Mouse (Mus musculus): ENCODE measurements around the gene Mrpl12. TPM values are rescaled to one million over a fixed set of nuclear protein-coding genes. Genes with fewer than 3 reads are reported as not detected.

The Mrpl12 gene
- polyA plus RNA-seq, 1 experiment from 2014 or later = 211 TPM

DNA sequence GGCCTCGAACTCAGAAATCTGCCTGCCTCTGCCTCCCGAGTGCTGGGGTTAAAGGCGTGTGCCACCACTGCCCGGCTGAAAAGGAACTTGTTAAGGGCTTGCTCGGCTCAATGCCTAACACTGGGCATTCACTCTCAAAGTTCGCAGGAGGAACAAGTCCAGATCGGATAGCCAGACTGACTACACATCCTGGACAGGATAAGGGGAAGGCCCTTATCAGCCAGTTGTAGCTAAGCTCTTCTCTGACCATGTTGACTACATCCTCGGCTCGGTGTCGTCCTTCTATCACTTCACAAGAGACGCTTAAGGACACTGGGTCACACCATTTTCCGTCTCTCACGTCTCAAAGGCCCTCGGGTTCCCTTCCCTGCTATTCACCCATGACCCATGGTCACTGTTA lies 27.0 kb upstream of the Mrpl12 start:
- 38% methylated on average over 14 of the region's 14 CpGs for WGBS
- H3K4me3 ChIP-seq = peak overlapping the region; percentile 79
- no peaks in the 10 kb centered on the region for H3K9me3 ChIP-seq
- peaks cover 50% of the 10 kb centered on the region for H3K36me3 ChIP-seq (replicated peaks)
- peaks cover 30% of the 10 kb centered on the region for H3K4me1 ChIP-seq
- no peak for DNase-seq (ENCODE audit: extremely low spot score, low spot score)
- no peaks in the 10 kb centered on the region for H3K27me3 ChIP-seq (ENCODE audit: poor library complexity, severe bottlenecking)
- peak overlapping the region; percentile 92 for H3K27ac ChIP-seq

DNA sequence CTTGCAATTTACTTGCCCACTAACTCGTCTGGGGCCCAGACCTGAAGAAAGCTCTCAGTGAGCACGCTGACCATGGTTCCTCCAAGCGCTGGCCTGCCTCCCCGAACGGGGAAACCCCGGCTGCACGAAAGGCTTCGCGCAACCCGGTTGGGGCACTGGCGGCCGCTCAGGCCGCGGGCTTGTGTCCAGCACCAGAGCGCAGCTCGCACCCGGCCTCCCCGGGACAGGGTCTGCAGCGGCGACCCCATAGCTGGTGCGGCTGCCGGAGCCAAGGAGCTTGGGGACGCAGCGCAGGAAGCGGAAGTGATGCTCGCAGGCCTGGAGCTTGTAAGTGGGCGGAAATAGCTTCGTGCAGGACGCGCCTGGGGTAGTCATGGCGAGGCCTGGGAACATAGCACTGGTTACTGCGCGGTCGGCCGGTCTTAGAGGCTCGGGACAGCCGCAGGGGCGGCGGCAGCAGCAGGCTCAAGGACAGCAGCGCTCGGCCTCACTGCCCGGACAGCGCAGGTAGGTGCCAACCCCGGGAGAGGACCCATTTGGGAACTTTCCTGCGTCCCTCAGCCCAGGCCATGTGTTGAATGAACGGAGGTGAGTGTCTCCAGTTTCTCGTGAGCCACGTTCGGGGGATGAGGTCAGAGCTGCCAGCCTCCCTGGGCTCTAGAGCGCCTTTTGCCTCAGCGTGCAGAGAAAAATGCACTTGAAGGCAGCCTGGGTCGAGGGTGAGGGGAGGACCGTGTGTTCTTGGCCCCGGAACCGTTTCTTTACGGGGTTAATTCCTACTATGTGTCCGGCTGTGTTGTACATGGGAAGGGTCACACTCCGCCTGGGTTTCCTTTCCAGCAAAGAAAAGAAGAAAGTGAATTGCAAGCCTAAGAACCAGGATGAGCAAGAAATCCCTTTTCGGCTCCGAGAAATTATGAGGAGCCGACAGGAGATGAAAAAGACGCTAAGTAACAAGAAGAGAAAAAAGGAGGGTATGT lies 26.4 kb upstream of the Mrpl12 start, which contains the start of the genes Oxld1 and Ccdc137:
TSS of gene Oxld1 (minus strand) at position 297 of the 980 bp plus-strand sequence.
TSS of gene Ccdc137 (plus strand) at position 344 of the 980 bp plus-strand sequence.
- peak within 1 kb of the TSS; percentile 92 for H3K27ac ChIP-seq
- 5% methylated on average over 62 of the region's 62 CpGs for WGBS
- H3K4me1 ChIP-seq = peaks cover 30% of the 10 kb centered on the region
- H3K27me3 ChIP-seq (ENCODE audit: poor library complexity, severe bottlenecking) = no peaks in the 10 kb centered on the region
- DNase-seq (ENCODE audit: extremely low spot score, low spot score) = peak; percentile 85
- H3K9me3 ChIP-seq = no peaks in the 10 kb centered on the region
- peak within 1 kb of the TSS; percentile 79 for H3K4me3 ChIP-seq
- H3K36me3 ChIP-seq (replicated peaks) = peaks cover 57% of the 10 kb centered on the region

DNA sequence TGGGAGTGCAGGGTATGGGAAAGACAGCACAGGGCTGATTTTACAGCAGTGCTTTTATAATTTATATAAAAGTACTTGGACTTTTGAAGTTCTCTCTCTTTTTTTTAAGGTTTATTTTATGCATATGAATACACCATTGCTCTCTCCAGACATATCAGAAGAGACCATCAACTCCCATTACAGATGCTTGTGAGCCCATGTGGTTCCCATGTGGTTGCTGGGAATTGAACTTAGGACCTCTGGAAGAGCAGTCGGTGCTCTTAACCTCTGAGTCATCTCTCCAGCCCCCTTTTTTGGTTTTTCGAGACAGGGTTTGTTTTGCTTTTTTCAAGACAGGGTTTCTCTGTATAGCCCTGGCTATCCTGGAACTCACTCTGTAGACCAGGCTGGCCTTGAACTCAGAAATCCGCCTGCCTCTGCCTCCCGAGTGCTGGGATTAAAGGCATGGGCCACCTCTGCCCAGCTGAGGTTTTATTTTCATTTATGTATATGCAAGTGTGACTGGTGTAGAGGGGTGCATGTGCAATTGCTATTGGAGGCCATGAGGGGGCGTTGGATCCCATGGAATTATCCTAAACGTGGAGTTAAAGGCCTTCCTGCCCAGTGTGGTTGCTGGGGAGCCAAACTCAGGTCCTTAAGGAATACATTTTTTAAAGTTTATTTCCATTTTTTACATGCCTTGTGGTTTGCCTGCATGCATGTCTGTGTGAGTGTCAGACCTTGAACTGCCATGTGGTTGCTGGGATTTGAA lies 25.4 kb upstream of the Mrpl12 start:
- DNase-seq (ENCODE audit: extremely low spot score, low spot score) = no peak
- H3K36me3 ChIP-seq (replicated peaks) = peaks cover 67% of the 10 kb centered on the region

DNA sequence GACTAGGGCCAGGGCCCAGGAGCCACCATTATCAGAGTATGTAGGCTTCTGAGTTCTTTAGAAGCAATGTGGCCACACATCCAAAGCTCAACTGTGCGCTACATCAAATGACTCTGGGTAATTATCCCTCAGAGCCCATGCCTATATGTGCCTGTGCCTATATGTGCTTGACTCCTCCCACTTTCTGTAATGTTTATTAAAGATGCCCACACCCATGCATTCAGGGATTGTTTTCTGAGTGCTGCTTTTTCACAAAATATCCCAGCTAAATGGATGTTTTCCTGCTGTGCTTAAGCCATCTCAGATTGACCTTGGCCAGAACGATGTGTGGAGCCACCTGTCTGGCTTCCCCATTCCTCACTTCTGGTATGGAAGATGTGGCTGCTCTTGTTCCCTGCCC lies 20.9 kb upstream of the Mrpl12 start:
- Histone ChIP-seq H3K36me3 (replicated peaks) (peaks cover 72% of the 10 kb centered on the region), H3K27ac (no peak overlapping the region), H3K4me1 (peaks cover 34% of the 10 kb centered on the region), H3K4me3 (no peak overlapping the region), H3K9me3 (no peaks in the 10 kb centered on the region), H3K27me3 (ENCODE audit: poor library complexity, severe bottlenecking) (no peaks in the 10 kb centered on the region)
- 91% methylated on average over 2 of the region's 2 CpGs for WGBS
- DNase-seq (ENCODE audit: extremely low spot score, low spot score) = no peak

More for the DNA sequence above, 25.4 kb upstream of the Mrpl12 start:
- Histone ChIP-seq H3K27me3 (ENCODE audit: poor library complexity, severe bottlenecking) (no peaks in the 10 kb centered on the region), H3K4me3 (peak overlapping the region; percentile 79), H3K9me3 (no peaks in the 10 kb centered on the region), H3K27ac (peak overlapping the region; percentile 92; the same call in 1 of the 2 replicates), H3K4me1 (peaks cover 30% of the 10 kb centered on the region)
- WGBS = 75% methylated on average over 6 of the region's 6 CpGs

DNA sequence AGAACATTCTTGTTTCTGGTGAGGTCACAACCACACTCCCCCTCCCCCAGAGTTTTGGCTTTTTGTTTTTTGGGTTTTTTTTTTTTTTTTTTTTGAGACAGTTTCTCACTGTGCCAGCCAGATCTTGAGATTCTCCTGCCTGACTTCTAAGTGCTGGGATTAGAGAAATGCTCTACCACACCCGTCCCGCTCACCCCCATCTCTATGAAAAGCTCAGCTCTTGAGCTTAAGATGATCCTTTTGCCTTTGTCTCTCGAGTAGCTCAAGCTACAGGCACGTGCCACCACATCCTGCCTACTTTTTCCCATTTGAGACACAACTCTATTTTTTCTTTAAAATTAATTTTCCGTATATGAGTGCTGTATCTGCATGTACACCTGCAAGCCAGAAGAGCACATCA lies 20.0 kb upstream of the Mrpl12 start:
- no peak overlapping the region for H3K4me3 ChIP-seq
- H3K9me3 ChIP-seq = no peaks in the 10 kb centered on the region
- H3K4me1 ChIP-seq = peaks cover 29% of the 10 kb centered on the region
- peaks cover 69% of the 10 kb centered on the region for H3K36me3 ChIP-seq (replicated peaks)
- 89% methylated on average over 5 of the region's 5 CpGs for WGBS
- DNase-seq (ENCODE audit: extremely low spot score, low spot score) = no peak
- no peak overlapping the region for H3K27ac ChIP-seq
- no peaks in the 10 kb centered on the region for H3K27me3 ChIP-seq (ENCODE audit: poor library complexity, severe bottlenecking)

DNA sequence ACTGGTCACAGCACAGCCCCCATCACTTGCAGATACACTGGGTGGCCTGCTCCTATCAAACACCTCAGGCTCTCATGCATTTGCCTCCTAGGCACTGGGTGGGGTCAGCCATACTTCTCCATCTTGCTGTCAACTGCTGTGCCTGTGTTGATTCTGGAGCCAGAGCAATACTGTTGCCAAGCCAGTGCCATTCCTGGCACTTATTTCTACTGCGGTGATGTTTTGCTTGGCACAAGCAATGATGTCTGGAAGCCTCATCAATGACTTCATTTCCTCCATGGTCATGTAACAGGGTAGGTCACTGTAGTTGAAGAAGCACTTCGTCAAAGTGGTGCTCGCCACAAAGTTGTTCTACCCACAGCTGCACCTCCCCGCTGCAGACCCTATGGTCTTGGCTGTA lies 18.9 kb upstream of the Mrpl12 start:
- DNase-seq (ENCODE audit: extremely low spot score, low spot score) = no peak
- Histone ChIP-seq H3K27me3 (ENCODE audit: poor library complexity, severe bottlenecking) (no peaks in the 10 kb centered on the region), H3K4me1 (peaks cover 27% of the 10 kb centered on the region), H3K4me3 (peak overlapping the region; percentile 68), H3K27ac (no peak overlapping the region), H3K36me3 (replicated peaks) (peaks cover 69% of the 10 kb centered on the region), H3K9me3 (no peaks in the 10 kb centered on the region)
- 95% methylated on average over 4 of the region's 4 CpGs for WGBS

DNA sequence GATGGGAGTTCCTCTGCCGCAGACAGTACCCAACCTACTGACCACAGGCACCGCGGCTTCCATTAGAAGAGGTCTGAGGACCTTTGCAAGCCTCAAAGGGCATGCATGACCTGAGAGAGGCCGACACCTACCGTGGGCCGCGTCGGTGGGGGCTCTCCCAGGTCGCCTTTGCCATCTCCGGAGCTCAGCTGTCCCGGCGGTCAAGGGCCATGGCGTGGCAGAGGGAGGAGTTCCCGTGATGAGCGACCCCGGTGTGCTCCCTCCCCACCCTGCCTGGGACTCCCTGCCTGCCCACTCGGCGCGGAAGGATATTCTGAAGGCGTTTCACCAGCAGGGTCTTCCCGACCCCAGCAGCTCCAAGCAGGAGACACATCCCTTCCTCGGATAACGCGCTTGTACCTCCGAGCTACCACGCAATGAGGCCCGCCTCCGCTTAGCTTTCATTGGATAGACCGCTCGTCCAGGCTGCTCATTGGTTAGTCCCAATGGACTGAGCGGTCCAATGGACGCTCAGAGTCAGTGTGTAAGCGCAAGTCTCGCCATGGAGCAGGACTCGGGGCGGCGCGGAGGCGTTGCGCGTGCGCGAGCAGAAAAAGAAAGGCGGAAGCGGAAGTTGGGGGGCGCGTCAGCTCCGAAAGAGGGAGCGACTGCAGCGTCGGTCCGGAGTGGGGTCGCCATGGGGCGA lies 17.2 kb upstream of the Mrpl12 start, which contains the start of gene Arl16:
TSS of gene Arl16 (minus strand) at position 557 of the 685 bp plus-strand sequence.
- no peaks in the 10 kb centered on the region for H3K9me3 ChIP-seq
- peaks cover 27% of the 10 kb centered on the region for H3K4me1 ChIP-seq
- H3K27ac ChIP-seq = peak within 1 kb of the TSS; percentile 89
- peaks cover 69% of the 10 kb centered on the region for H3K36me3 ChIP-seq (replicated peaks)
- H3K4me3 ChIP-seq = peak within 1 kb of the TSS; percentile 68
- peak; percentile 99 for DNase-seq (ENCODE audit: extremely low spot score, low spot score)
- under 1% methylated on average over 54 of the region's 54 CpGs for WGBS
- no peaks in the 10 kb centered on the region for H3K27me3 ChIP-seq (ENCODE audit: poor library complexity, severe bottlenecking)

DNA sequence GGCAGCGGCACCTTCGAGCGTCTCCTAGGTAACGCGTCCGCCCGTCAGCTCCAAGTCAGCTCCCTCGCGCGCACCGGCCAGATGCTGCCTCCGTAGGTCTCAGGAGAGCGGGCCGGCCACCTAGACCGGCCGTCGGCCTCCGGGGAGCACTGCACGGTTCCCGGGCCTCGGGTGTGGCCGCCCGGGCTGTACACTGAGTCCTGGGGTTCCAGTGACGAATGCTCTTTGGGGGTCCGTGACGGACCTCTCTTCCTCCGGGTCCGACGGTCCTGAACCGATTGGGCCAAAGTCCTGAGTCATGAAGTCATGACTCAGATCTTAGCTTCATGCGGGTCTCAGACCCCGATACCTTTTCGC lies 16.7 kb upstream of the Mrpl12 start:
- DNase-seq (ENCODE audit: extremely low spot score, low spot score) = no peak
- WGBS = under 1% methylated on average over 33 of the region's 33 CpGs
- no peaks in the 10 kb centered on the region for H3K9me3 ChIP-seq
- H3K27me3 ChIP-seq (ENCODE audit: poor library complexity, severe bottlenecking) = no peaks in the 10 kb centered on the region
- H3K27ac ChIP-seq = peak overlapping the region; percentile 89
- peaks cover 27% of the 10 kb centered on the region for H3K4me1 ChIP-seq
- H3K36me3 ChIP-seq (replicated peaks) = peaks cover 69% of the 10 kb centered on the region
- peak overlapping the region; percentile 68 for H3K4me3 ChIP-seq

DNA sequence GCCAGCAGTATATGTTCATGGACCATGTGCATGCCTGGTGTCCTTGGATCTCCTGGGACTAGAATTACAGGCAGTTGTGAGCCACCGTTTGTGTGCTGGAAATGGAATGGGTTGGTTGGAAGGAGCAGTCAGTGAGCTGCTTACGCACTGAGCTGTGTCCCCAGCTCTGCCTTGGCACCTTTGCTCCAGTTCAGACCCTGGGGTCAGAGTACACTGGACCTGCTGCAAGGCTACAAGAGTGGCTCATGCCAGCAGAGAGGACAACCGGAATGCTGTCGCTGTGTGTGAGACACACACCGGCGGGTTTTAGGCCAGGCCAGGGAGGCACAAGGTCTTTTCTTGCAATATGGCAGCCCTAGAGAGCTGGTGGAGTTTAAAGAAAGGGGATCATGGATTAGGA lies 12.4 kb upstream of the Mrpl12 start:
- DNase-seq (ENCODE audit: extremely low spot score, low spot score) = no peak
- H3K4me3 ChIP-seq = no peak overlapping the region
- peaks cover 11% of the 10 kb centered on the region for H3K4me1 ChIP-seq
- H3K27me3 ChIP-seq (ENCODE audit: poor library complexity, severe bottlenecking) = no peaks in the 10 kb centered on the region
- 94% methylated on average over 6 of the region's 6 CpGs for WGBS
- H3K36me3 ChIP-seq (replicated peaks) = peaks cover 80% of the 10 kb centered on the region
- no peak overlapping the region for H3K27ac ChIP-seq
- H3K9me3 ChIP-seq = no peaks in the 10 kb centered on the region

DNA sequence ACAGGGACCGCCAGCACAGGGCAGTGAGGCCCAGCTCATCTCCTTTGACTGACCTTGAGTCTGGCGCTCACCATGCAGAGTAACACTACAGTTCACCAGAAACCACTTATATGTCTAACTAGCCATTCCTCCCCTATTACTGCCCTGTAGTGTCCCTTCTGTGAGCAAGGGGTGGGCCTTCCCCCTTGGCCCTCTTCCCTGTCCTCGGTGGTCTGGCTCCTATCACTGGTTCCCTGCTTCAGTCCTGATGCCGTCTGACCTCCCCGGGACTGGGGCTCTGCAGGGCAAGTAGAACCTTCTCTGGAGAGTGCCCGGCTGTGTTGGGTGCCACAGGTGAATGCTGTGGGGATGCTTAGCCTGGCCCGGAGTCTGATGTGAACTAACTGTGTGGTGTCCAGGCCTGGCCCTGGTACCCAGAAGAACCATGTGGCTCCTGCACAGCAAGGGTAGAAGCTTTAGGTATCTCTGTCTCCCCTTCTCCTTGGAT lies 922 bp upstream of the Mrpl12 start:
- no peak for DNase-seq (ENCODE audit: extremely low spot score, low spot score)
- Histone ChIP-seq H3K4me1 (peaks cover 28% of the 10 kb centered on the region), H3K4me3 (peak overlapping the region; percentile 99), H3K27me3 (ENCODE audit: poor library complexity, severe bottlenecking) (no peaks in the 10 kb centered on the region), H3K9me3 (no peaks in the 10 kb centered on the region), H3K36me3 (replicated peaks) (peaks cover 85% of the 10 kb centered on the region), H3K27ac (peak overlapping the region; percentile 97)
- WGBS = 91% methylated on average over 7 of the region's 7 CpGs

DNA sequence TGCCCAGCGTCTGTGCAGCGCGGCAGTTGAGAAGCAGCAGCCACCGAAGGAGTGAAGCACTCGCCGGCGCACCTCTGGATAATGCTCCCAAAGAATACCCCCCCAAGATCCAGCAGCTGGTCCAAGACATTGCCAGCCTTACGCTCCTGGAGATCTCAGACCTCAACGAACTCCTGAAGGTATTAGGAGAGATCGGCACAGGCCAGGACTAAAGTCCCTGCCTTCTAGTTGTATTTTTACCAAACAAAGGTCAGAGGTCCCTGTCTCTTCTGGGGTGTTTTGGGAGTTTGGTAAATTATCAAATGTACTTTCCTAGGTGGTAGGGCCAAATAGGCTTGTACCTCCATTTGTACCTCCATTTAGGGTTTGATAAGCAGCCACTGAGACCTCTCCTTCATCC lies 838 bp downstream of the Mrpl12 start:
- Histone ChIP-seq H3K27me3 (ENCODE audit: poor library complexity, severe bottlenecking) (no peaks in the 10 kb centered on the region), H3K27ac (peak overlapping the region; percentile 97), H3K4me3 (peak overlapping the region; percentile 99), H3K36me3 (replicated peaks) (peaks cover 85% of the 10 kb centered on the region), H3K4me1 (peaks cover 40% of the 10 kb centered on the region), H3K9me3 (no peaks in the 10 kb centered on the region)
- WGBS = 12% methylated on average over 10 of the region's 10 CpGs
- DNase-seq (ENCODE audit: extremely low spot score, low spot score) = no peak

DNA sequence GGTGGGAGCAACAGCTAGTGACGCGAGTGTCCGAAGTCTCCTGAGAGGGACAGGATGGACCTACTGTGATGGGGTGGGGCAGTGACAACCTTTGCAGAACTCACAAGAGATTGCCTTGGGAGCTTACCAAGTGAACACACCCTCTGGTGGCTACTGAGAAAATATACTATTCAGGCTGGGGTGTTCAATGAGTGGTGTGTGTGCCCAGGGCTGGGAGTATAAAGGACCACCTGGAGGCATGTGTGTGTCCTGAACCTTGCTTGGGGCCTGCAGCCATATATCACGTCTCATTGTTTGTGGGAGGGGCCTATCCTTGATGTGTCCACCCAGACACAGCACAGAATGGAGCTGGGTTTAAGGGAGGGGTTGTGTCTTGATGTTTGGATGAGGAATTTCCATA lies 4.1 kb downstream of the Mrpl12 start:
- H3K4me1 ChIP-seq = peaks cover 69% of the 10 kb centered on the region
- no peak overlapping the region for H3K27ac ChIP-seq
- WGBS = 83% methylated on average over 4 of the region's 4 CpGs
- DNase-seq (ENCODE audit: extremely low spot score, low spot score) = no peak
- H3K27me3 ChIP-seq (ENCODE audit: poor library complexity, severe bottlenecking) = no peaks in the 10 kb centered on the region
- 0 out of 2 replicates have a peak overlapping the region, but pooled peaks have one; percentile 21 for H3K4me3 ChIP-seq
- H3K36me3 ChIP-seq (replicated peaks) = peaks cover 54% of the 10 kb centered on the region
- H3K9me3 ChIP-seq = no peaks in the 10 kb centered on the region

Data from forebrain, embryonic 10.5 days (tissue).